ENCODE assay signal across 24 mouse cellular contexts in genomic region chr6:65017566-65017965, GRCm38 (mm10).
"Had no signal": no experiment of that assay in that cellular context is flagged by ENCODE, and none has a peak within 500 bp of the region (broad histone marks: within the 10 kb centered on the region; RNA-seq: fewer than 3 reads in every experiment).

No protein-coding gene starts in this region.

- H3K9me3 ChIP-seq: heart, embryonic 13.5 days; heart, embryonic 15.5 days; hindbrain, embryonic 13.5 days; hindbrain, embryonic 15.5 days; kidney, embryonic 15.5 days; limb, embryonic 10.5 days; limb, embryonic 12.5 days; liver, embryonic 13.5 days had no signal

- H3K36me3 ChIP-seq: heart, embryonic 13.5 days; heart, embryonic 15.5 days; hindbrain, embryonic 13.5 days; hindbrain, embryonic 15.5 days; kidney, embryonic 15.5 days; limb, embryonic 10.5 days; limb, embryonic 12.5 days; liver, embryonic 13.5 days had no signal

- H3K4me3 ChIP-seq: heart, adult 2 months; heart, embryonic 13.5 days; heart, embryonic 15.5 days; hindbrain, embryonic 13.5 days; hindbrain, embryonic 15.5 days; kidney, embryonic 15.5 days; left cerebral cortex, adult 2 months; limb, embryonic 10.5 days; limb, embryonic 12.5 days; liver, embryonic 13.5 days had no signal

- H3K9ac ChIP-seq: heart, embryonic 13.5 days; heart, embryonic 15.5 days; hindbrain, embryonic 13.5 days; hindbrain, embryonic 15.5 days; kidney, embryonic 15.5 days; limb, embryonic 12.5 days; liver, embryonic 13.5 days had no signal

- H3K27ac ChIP-seq: heart, adult 2 months; heart, embryonic 13.5 days; heart, embryonic 15.5 days; hindbrain, embryonic 13.5 days; hindbrain, embryonic 15.5 days; hindbrain, postnatal 0 days; kidney, embryonic 15.5 days; kidney, postnatal 0 days; left cerebral cortex, adult 2 months; limb, embryonic 10.5 days; limb, embryonic 12.5 days; liver, embryonic 13.5 days had no signal

- H3K27me3 ChIP-seq: heart, embryonic 13.5 days; heart, embryonic 15.5 days; hindbrain, embryonic 13.5 days; hindbrain, embryonic 15.5 days; kidney, embryonic 15.5 days; limb, embryonic 12.5 days; liver, embryonic 13.5 days had no signal

- H3K4me1 ChIP-seq: hindbrain, embryonic 13.5 days; hindbrain, embryonic 15.5 days; kidney, embryonic 15.5 days; limb, embryonic 10.5 days; limb, embryonic 12.5 days; liver, embryonic 13.5 days had no signal

- DNase-seq: gastrocnemius, postnatal 14 days; gastrocnemius, postnatal 36 days; heart, adult 11 months; heart, adult 2 months; heart, postnatal 14 days; heart, postnatal 36 days; kidney, adult 11 months; kidney, adult 2 months; kidney, adult 9 months; kidney, postnatal 14 days; kidney, postnatal 36 days; layer of hippocampus, adult 9-11 months; liver; liver, embryonic 13.5 days had no signal
